Mouse (Mus musculus): ENCODE measurements around the gene Naa25.

DNA sequence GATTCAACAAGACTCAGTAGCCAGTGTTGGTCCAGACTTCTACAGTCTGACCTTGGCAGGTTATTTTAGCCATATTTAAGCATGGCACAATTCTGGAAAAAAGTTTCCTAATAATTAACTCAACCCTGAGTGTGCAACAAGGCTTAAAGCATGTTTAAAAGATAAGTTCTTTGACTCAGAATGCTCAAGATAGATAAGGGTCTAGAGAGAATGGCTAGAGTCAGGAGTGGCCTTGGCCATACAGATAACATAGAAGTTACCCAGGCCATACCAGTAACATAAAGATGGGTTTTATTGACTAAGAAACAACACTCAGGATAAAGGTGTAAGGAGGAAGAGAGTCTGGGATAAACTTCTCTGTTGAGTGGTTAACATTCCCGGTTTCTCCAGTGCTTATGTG, 78.3 kb downstream of the Naa25 start:
- no peak for TF ChIP-seq CTCF (IDR thresholded peaks at IDR 0.05; ENCODE audit: low read depth, low read length)
- no peak for TF ChIP-seq POLR2A (IDR thresholded peaks at IDR 0.05; ENCODE audit: borderline replicate concordance, low read depth, low read length)
